Mouse (Mus musculus) erythroblast, embryonic 14.5 days (primary cell): ENCODE results near the gene Sohlh2.

Experiments
- GATA1 ChIP-seq: IDR thresholded peaks from 2 replicates; pipeline ENCODE4 v1.6.1; 2012; ENCODE audit warnings: low read length, inconsistent platforms, mixed read lengths
- TAL1 ChIP-seq: IDR thresholded peaks from 3 replicates; pipeline ENCODE4 v1.6.1; 2012; ENCODE audit warnings: low read length, inconsistent platforms, mixed read lengths

DNA sequence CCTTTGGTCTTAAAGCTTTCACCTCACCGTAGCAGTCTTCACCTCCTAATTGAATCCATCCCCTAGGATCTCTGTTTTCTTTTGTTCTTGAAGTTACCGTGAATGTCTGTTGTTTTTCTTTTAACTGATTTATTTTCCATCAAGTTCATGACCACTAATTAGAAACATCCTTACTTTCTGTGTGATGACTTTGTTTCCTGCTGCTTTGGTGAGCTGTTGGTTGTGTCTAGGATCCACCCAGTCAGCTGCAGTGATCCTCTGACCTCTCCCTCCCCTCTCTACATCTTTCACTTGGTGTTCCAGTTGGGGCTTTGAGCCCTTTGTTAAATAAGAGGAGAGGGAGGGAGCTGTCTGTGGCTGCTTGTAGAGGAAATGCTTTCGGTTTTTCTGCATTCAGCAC, 33.7 kb upstream of the Sohlh2 start:
- TF ChIP-seq TAL1 (no peak), GATA1 (no peak)
